Mouse (Mus musculus) kidney, embryonic 15.5 days (tissue): ENCODE measurements around the gene Spaca4. TPM values are rescaled to one million over a fixed set of nuclear protein-coding genes. Genes with fewer than 3 reads are reported as not detected.

Source experiments
- ATAC-seq: fragments of 200-750 bp; cut with Nextera tagmentation; replicated peaks from 2 replicates; pipeline ENCODE4 v1.8.0; 2017; ENCODE audit warnings: moderate TSS enrichment; ENCODE audit not compliant: low FRiP score
- H3K27ac ChIP-seq: fragments of 300-500 bp; sonication (generic); 2 replicates; pipeline ENCODE4 v1.5.1; 2015; ENCODE audit warnings: mild to moderate bottlenecking, inconsistent platforms
- H3K27me3 ChIP-seq: fragments of 300-500 bp; sonication (generic); 2 replicates; pipeline ENCODE4 v1.6.1; 2015; ENCODE audit warnings: inconsistent platforms
- H3K36me3 ChIP-seq: fragments of 300-500 bp; sonication (generic); 2 replicates; pipeline ENCODE4 v1.6.1; 2015; ENCODE audit warnings: inconsistent platforms
- H3K4me1 ChIP-seq: fragments of 300-500 bp; sonication (generic); 2 replicates; pipeline ENCODE4 v1.6.1; 2015; ENCODE audit warnings: inconsistent platforms
- H3K4me2 ChIP-seq: fragments of 300-500 bp; sonication (generic); 2 replicates; pipeline ENCODE4 v1.6.1; 2015; ENCODE audit warnings: moderate library complexity, mild to moderate bottlenecking, inconsistent platforms
- H3K4me3 ChIP-seq: fragments of 300-500 bp; sonication (generic); replicated peaks from 2 replicates; pipeline ENCODE4 v1.5.1; 2015; ENCODE audit warnings: mild to moderate bottlenecking, inconsistent platforms
- H3K9ac ChIP-seq: fragments of 300-500 bp; sonication (generic); 2 replicates; pipeline ENCODE4 v1.6.1; 2015; ENCODE audit warnings: mild to moderate bottlenecking, inconsistent platforms
- H3K9me3 ChIP-seq: fragments of 300-500 bp; sonication (generic); replicated peaks from 2 replicates; pipeline ENCODE4 v1.6.1; 2016; ENCODE audit warnings: inconsistent platforms
- WGBS: fragments of 180-500 bp; shearing (Covaris S2); methylation state at CpG from one replicate; pipeline ENCODE4 v1.1.7; 2015; ENCODE audit warnings: mixed read lengths; 5-methylcytosine and 5-hydroxymethylcytosine counted together
- polyA plus RNA-seq: library from polyadenylated mRNA; unstranded; fragments of >200 nt; fragmentation: Nextera tagmentation; extraction: Ambion mirVana; gene quantifications from 2 replicates; pipeline ENCODE4 v1.2.1, GENCODE M21; 2015

Spaca4 gene
- polyA plus RNA-seq, 1 experiment from 2014 or later = not detected

DNA sequence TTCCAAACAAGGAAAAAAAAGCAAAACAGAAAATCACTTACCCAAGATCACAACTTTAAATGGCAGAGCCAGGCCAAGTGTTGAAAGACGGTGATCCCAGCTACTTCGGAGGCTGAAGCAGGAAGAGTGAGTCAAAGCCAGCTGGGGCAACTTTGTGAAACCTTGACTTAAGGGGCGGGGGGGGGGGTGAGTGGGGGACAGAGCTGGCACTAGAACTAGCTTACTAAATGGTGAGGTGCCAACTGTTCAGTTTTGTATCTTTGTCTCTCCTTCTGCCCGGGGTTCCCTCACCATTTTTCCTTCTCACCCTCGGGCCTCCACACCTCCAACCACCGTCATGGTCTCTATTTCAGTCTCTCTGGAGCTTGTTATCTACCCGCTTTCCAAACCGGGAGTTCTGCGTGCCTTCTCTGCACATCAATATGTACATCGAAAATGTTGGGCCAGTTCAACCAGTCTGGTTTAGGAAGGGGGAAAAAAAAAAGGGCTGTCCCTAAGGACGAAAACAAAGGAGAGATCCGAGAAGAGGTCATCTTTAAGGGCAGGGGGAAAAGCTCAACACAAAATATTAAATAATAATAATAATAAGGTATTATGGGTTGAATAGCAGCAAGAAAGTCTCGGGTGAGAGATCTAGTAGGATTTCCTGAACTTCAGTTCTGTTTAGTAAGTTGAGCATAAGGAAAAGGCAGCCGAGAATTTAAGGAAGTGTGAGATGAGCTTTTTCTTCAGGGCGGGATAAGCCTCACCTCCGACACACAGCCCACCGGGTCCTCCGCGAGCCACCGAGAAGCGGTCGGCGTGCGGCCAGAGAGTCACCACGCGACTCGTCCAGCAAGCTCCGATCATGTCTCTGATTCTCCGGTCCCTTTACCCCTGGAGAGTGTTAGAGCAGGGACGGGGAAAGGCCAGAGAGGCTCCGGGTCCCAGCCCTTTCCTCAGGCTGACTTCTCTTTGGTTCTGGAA is 8.4 kb downstream of the Spaca4 start:
- peaks cover 63% of the 10 kb centered on the region for H3K4me1 ChIP-seq
- peaks cover 49% of the 10 kb centered on the region for H3K36me3 ChIP-seq
- peak overlapping the region; percentile 87 for H3K4me2 ChIP-seq
- peak overlapping the region; percentile 94 for H3K27ac ChIP-seq
- H3K4me3 ChIP-seq = peak overlapping the region; percentile 75
- no peaks in the 10 kb centered on the region for H3K27me3 ChIP-seq
- H3K9ac ChIP-seq = peak overlapping the region; percentile 83
- WGBS = 9% methylated on average over 31 of the region's 31 CpGs
- ATAC-seq = peak; percentile 27
- no peaks in the 10 kb centered on the region for H3K9me3 ChIP-seq

GRCm38 (mm10) chr7:45716460-45716857 is 9.2 kb downstream of the Spaca4 start:
- H3K4me2 ChIP-seq = peak overlapping the region; percentile 87
- H3K4me3 ChIP-seq = peak overlapping the region; percentile 75
- H3K36me3 ChIP-seq = peaks cover 49% of the 10 kb centered on the region
- no peaks in the 10 kb centered on the region for H3K27me3 ChIP-seq
- no peak for ATAC-seq
- WGBS = 92% methylated on average over 3 of the region's 3 CpGs
- H3K9me3 ChIP-seq = no peaks in the 10 kb centered on the region
- peak overlapping the region; percentile 83; the same call in 1 of the 2 replicates for H3K9ac ChIP-seq
- peaks cover 58% of the 10 kb centered on the region for H3K4me1 ChIP-seq
- H3K27ac ChIP-seq = 0 out of 2 replicates have a peak overlapping the region, but pooled peaks have one; percentile 80

DNA sequence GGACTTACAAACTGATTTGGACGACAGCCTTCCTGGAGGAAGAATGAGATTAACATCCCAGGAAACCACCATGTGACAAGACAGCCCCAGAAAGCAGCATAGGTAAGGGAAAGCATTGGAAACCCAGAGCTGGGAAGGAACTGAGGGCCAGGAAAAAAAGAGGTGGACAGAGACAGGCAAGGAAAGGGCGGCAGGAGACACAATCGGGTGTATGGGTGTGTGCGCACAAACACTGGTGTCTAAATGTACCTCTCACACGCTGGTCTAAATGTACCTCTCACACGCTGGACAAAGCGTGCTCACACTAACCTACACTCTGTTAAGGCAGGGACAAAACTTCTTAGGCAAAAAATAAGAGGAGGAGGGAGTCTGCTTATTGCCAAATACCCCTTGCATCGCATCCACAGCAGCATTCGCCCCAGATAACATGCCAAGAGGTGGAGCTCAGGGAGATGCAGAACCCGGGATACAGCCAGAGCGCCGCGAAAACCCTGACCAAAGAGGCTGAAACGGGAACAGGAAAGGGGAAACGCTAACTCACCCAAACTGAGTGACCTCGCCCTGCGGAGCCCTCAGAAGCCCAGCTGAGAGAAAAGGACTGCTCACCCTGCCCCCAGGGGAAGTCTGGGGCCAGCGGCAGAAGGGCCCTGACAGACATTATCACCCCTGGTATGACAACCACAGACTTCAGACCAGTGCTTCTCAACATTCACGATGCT is 9.7 kb downstream of the Spaca4 start:
- Histone ChIP-seq H3K36me3 (peaks cover 49% of the 10 kb centered on the region), H3K4me2 (peak overlapping the region; percentile 87), H3K9ac (peak overlapping the region; percentile 83), H3K4me3 (peak overlapping the region; percentile 75), H3K9me3 (no peaks in the 10 kb centered on the region), H3K27ac (peak overlapping the region; percentile 80), H3K4me1 (peaks cover 55% of the 10 kb centered on the region), H3K27me3 (no peaks in the 10 kb centered on the region)
- ATAC-seq = no peak
- WGBS = 79% methylated on average over 19 of the region's 19 CpGs

GRCm38 (mm10) chr7:45715090-45715708 is 10.4 kb downstream of the Spaca4 start, which contains the start of gene Rpl18:
Gene Rpl18, plus strand, starts transcription at chr7:45715457.
- Histone ChIP-seq H3K27ac (peak within 1 kb of the TSS; percentile 86), H3K27me3 (no peaks in the 10 kb centered on the region), H3K9ac (peak within 1 kb of the TSS; percentile 83), H3K9me3 (no peaks in the 10 kb centered on the region), H3K36me3 (peaks cover 49% of the 10 kb centered on the region), H3K4me1 (peaks cover 48% of the 10 kb centered on the region), H3K4me3 (peak within 1 kb of the TSS; percentile 75), H3K4me2 (peak within 1 kb of the TSS; percentile 87)
- 7% methylated on average over 34 of the region's 34 CpGs for WGBS
- ATAC-seq = peak; percentile 91

DNA sequence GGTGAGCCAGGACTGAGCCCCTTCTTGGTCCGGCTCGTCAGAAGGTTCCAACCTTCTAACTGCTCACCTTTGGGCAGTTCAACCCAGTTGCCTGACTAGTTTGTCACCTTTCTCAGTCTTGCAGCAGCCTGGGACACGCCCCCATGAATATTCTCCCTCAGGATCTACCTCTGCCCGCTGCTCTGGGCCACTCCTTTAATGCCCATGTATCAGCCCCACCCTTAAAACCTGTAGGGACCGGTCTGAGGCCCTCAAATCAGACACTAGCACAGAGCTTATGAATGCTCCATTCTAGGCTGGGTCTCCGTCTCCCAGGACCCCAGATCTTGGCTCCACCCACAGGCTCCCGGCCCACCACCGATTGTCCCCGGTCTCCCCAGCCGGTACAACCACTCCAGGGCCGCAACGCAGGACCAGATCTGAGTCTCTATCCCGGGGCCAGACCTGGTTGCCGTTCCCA is 11.0 kb downstream of the Spaca4 start:
- Histone ChIP-seq H3K27me3 (no peaks in the 10 kb centered on the region), H3K9ac (peak overlapping the region; percentile 77), H3K4me1 (peaks cover 43% of the 10 kb centered on the region), H3K36me3 (peaks cover 49% of the 10 kb centered on the region), H3K4me2 (peak overlapping the region; percentile 87), H3K4me3 (peak overlapping the region; percentile 75), H3K27ac (peak overlapping the region; percentile 86), H3K9me3 (no peaks in the 10 kb centered on the region)
- ATAC-seq = peak; percentile 41
- WGBS = 9% methylated on average over 14 of the region's 14 CpGs

- Histone ChIP-seq H3K36me3 (peaks cover 45% of the 10 kb centered on the region), H3K4me1 (peaks cover 42% of the 10 kb centered on the region), H3K27me3 (no peaks in the 10 kb centered on the region), H3K9me3 (no peaks in the 10 kb centered on the region), H3K27ac (peak overlapping the region; percentile 86), H3K4me3 (peak overlapping the region; percentile 75), H3K4me2 (peak overlapping the region; percentile 87), H3K9ac (peak overlapping the region; percentile 77; the same call in 1 of the 2 replicates)
- 77% methylated on average over 6 of the region's 6 CpGs for WGBS
- no peak for ATAC-seq
These were observed 11.6 kb downstream of the Spaca4 start for GRCm38 (mm10) chr7:45713881-45714520.

GRCm38 (mm10) chr7:45713396-45713795 is 12.2 kb downstream of the Spaca4 start:
- no peaks in the 10 kb centered on the region for H3K27me3 ChIP-seq
- peaks cover 45% of the 10 kb centered on the region for H3K4me1 ChIP-seq
- ATAC-seq = no peak
- H3K9me3 ChIP-seq = no peaks in the 10 kb centered on the region
- H3K36me3 ChIP-seq = peaks cover 45% of the 10 kb centered on the region
- no peak overlapping the region for H3K4me3 ChIP-seq
- no peak overlapping the region for H3K9ac ChIP-seq
- 0 out of 2 replicates have a peak overlapping the region, but pooled peaks have one; percentile 87 for H3K4me2 ChIP-seq
- no peak overlapping the region for H3K27ac ChIP-seq
- 95% methylated on average over 16 of the region's 16 CpGs for WGBS

DNA sequence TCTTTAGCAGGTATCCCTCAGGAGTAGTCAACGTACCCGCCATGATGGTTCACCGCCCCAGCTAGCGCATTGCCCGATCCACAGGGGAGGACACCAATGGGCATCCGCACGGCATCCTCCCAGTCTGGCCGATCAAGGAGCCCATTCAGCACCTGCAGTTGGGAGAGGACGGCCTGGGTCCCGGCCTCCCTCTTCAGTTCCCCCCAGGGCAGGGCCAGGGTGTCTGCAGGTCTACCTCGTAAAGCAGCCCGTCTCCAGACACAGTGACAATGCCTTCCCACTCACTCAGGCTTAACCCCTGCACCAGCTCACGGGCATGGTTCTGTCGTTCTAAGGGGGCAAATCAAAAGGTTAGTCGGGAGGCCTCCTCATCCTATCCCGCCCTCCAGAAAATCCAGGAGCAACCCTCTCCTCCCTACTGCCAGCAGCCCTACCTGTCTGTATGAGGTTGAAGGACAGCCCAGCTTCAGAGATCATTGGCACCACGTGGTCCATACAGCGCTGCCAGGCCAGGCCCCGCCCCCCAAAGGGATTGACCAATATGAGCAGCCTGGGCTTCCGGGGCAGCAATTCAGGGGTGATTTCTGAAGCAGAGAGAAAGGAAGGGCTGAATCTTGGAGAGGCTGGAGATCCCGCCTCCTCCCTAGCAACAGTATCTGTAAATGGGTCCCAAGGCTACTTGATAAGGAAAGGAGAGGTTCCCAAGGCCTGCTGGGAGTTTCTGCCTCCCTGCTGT is 13.4 kb downstream of the Spaca4 start:
- Histone ChIP-seq H3K36me3 (peaks cover 45% of the 10 kb centered on the region), H3K27ac (no peak overlapping the region), H3K9me3 (no peaks in the 10 kb centered on the region), H3K9ac (no peak overlapping the region), H3K27me3 (no peaks in the 10 kb centered on the region), H3K4me3 (no peak overlapping the region), H3K4me1 (peaks cover 57% of the 10 kb centered on the region), H3K4me2 (no peak overlapping the region)
- WGBS = 87% methylated on average over 21 of the region's 21 CpGs
- ATAC-seq = no peak

DNA sequence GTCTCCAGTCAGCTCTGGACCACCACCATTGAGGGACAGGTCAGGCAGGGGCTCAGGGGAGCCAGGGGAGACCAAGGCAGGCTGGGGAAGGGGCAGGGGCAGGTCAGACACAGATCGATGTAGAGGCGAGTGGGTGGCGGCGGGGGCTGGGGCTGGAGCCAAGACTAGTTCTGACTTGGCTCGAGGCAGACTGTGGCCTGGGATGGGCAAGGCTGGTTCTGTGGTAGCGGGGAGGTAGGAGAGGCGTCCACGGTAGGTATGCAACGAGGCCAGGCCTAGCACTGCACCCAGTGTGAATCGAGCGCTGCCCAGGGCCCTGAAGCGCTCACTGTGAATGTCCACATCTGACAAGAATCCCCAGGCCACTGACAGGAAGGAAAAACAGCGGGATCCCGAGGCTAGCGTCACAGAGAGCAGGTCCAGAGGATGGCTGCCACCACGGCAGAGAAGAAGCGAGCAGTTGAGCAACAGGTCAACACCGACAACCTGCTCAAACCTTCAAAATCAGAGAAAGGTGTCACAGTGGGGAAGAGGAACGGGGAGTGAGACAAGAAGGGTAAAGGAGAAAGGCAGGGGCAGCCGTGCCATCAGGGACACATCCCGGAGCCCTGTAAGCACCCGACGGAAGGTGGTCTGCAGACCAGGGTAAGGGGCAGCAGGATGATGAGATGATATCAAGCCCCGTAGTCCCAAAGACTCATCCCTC is 14.1 kb downstream of the Spaca4 start:
- Histone ChIP-seq H3K4me2 (no peak overlapping the region), H3K27ac (no peak overlapping the region), H3K4me3 (no peak overlapping the region), H3K36me3 (peaks cover 45% of the 10 kb centered on the region), H3K9me3 (no peaks in the 10 kb centered on the region), H3K9ac (no peak overlapping the region), H3K4me1 (peaks cover 55% of the 10 kb centered on the region), H3K27me3 (no peaks in the 10 kb centered on the region)
- ATAC-seq = no peak
- WGBS = 91% methylated on average over 24 of the region's 24 CpGs

DNA sequence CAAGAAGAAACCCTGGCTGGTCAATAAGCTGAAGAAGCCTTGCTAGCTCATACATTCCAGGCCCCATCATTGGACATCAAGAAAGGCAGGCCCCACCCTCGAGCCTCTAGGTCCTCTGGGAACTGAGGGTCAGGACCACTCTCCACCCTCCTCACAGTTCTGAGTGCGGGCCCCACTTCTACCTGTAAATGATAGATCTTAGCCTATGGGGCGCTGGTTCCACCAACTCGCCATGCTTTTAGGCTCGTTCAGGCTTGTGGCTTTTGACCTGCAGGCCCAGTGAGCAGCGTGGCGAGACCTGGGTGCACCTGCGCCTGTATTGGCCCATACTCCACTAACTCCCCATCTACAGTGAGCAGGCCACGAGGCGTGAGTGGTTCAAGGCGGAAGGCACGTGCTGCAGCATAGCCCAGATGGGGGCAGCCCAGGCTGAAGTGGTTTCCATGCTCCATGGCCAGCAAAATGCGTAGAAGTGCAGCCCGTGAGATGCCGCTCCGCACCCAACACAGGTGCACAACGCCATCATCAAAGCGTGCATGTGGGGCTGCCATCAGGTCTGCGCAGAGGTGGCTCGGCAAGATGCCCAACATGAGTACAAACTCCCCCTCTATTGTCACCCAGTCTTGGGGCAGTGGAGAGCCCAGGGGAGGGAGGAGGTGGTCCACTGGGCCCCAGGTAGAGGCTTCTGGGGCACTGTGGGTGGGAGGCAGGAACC is 15.0 kb downstream of the Spaca4 start:
- Histone ChIP-seq H3K4me2 (no peak overlapping the region), H3K9ac (no peak overlapping the region), H3K4me3 (no peak overlapping the region), H3K9me3 (no peaks in the 10 kb centered on the region), H3K36me3 (peaks cover 45% of the 10 kb centered on the region), H3K27me3 (no peaks in the 10 kb centered on the region), H3K4me1 (peaks cover 55% of the 10 kb centered on the region), H3K27ac (no peak overlapping the region)
- ATAC-seq = no peak
- WGBS = 92% methylated on average over 20 of the region's 20 CpGs
